Mouse (Mus musculus): ENCODE data around the gene Ccn6. TPM values are rescaled to one million over a fixed set of nuclear protein-coding genes. Genes with fewer than 3 reads are reported as not detected.
"Not testable (repeated sequence)": the region's sequence is repeated elsewhere in the genome, so short reads cannot be mapped to it uniquely, and the experiment has no call there.

Ccn6 gene
- polyA plus RNA-seq (2016; fragmentation: Nextera tagmentation; extraction: Ambion mirVana) = 0.42 and 0.67 TPM in 2 replicates

DNA sequence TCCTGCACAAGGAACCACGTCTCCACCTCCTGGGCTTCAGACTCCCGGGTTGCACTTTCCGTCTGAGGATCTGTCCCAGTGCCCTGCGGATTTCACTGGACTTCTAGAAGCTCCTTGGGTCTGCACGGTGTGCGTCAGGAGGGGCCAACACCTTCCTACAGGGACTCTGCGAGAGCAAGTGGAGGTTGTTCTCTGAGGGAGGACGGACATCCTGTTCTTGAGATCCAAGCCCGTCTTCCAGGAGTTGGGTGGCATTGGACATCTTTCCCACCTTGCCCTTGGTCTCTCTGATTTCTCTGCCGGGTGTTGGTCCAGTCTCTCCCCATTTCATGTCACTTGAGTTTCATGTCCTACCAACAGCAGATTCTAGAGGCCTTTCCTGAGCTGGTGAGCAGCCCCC is at the start of gene Ccn6:
TSS of gene Ccn6 (minus strand) at position 101 of the 400 bp plus-strand sequence.
- Histone ChIP-seq H3K4me2 (replicated peaks) (no peak within 1 kb of the TSS), H3K4me1 (no peaks in the 10 kb centered on the region), H3K9me3 (no peaks in the 10 kb centered on the region), H3K27ac (no peak within 1 kb of the TSS), H3K27me3 (replicated peaks) (no peaks in the 10 kb centered on the region), H3K9ac (no peak within 1 kb of the TSS), H3K4me3 (no peak within 1 kb of the TSS), H3K36me3 (no peaks in the 10 kb centered on the region)
- 86% methylated on average over 10 of the region's 10 CpGs for whole genome bisulfite sequencing
- no peak for ATAC-seq (ENCODE audit: low FRiP score, low read depth)

DNA sequence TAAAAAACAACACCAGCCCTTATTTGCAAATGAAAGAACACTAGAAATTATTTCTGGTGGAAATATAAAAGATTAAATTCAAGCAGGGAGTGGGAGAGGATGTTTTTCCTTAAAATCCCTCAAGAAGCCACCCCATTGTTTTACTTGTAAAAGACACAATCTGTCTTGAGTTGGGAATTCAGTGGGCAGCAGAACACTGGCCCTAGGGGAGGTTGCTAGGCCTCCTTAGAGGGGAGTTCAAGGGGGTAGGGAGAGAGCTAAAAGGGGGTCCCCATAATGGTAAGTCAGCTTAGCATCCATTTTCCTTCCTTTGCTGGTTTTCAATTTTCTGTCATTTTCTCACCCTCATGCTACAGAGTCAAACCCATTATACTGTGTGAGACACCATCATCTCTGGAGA is 46.4 kb upstream of the Ccn6 start:
- peak; percentile 37; the same call in 1 of the 2 replicates for ATAC-seq (ENCODE audit: low FRiP score, low read depth)
- no peaks in the 10 kb centered on the region for H3K36me3 ChIP-seq
- H3K27ac ChIP-seq = no peak overlapping the region; the same call in 1 of the 2 replicates
- no peak overlapping the region for H3K4me2 ChIP-seq (replicated peaks)
- H3K27me3 ChIP-seq (replicated peaks) = no peaks in the 10 kb centered on the region
- no peak overlapping the region for H3K4me3 ChIP-seq
- peaks cover 3% of the 10 kb centered on the region; the same call in 1 of the 2 replicates for H3K9me3 ChIP-seq
- no peak overlapping the region for H3K9ac ChIP-seq
- H3K4me1 ChIP-seq = peaks cover 8% of the 10 kb centered on the region

DNA sequence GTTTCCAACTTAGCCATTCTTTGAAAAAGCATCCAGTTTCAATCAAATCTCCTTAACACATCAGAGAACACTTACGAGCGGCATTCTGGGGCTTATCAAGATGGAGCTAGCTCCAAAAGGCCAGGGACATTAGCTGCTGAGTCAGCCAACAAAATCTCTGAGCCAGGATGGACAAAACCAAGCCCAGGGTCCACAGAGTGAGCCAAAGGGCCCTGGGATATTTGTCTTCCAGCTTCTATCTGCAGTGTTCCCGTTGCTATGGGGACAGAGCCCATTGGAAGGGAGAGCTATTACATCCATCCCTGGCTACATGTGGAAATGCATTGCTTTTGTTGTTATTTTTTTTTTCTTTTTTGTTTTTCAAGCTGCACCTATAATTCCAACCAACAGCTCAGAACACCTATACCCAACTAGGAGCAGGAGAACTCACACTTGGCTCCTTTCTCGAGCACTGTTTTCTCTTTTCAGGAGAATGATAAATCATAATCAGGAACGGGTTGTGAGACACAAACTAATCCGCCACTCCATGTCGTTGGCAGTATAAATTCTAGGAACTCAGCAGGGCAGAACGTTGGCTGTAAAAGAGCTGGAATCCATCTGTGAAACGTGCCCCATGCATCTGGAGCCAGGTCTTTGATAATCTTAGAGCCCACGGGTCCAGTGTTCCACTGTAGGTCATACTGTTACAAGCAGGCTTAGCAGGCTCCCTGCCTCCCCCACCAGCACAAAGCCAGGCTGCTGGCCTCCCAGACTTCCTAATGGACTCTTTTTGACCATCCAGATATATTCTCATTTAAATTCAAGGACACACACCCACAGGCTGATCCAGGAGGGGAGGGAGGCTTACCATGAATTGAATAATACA is 45.8 kb upstream of the Ccn6 start:
- Histone ChIP-seq H3K36me3 (no peaks in the 10 kb centered on the region), H3K27me3 (replicated peaks) (no peaks in the 10 kb centered on the region), H3K9ac (no peak overlapping the region), H3K4me1 (peaks cover 8% of the 10 kb centered on the region), H3K27ac (peak overlapping the region; percentile 12; the same call in 1 of the 2 replicates), H3K9me3 (peaks cover 7% of the 10 kb centered on the region; the same call in 1 of the 2 replicates), H3K4me3 (no peak overlapping the region), H3K4me2 (replicated peaks) (peak overlapping the region; percentile 27; the same call in 1 of the 2 replicates)
- ATAC-seq (ENCODE audit: low FRiP score, low read depth) = peak; percentile 77
- 33% methylated on average over 10 of the region's 10 CpGs for WGBS

DNA sequence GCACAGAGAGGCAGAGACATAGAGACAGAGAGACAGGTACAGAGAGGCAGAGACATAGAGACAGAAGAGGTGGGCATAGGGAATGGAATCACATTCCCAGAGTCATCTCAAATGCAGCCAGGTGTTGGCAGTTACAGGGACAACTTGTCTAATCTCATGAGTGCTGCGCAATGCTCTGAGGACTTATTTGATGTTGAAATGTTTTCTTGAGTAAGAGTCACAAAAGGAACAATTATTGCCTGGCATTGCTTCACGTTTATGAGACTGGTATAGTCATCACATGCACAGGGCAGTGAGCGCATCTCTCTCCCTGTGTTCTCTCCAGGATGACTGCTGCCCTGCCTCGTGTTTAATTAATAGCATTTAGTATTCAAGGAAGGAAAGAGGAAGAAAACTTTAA is 45.1 kb upstream of the Ccn6 start:
- Histone ChIP-seq H3K9ac (no peak overlapping the region), H3K9me3 (peaks cover 12% of the 10 kb centered on the region; the same call in 1 of the 2 replicates), H3K4me2 (replicated peaks) (no peak overlapping the region), H3K4me3 (no peak overlapping the region), H3K27me3 (replicated peaks) (no peaks in the 10 kb centered on the region), H3K36me3 (no peaks in the 10 kb centered on the region), H3K27ac (no peak overlapping the region), H3K4me1 (peaks cover 8% of the 10 kb centered on the region)
- no peak for ATAC-seq (ENCODE audit: low FRiP score, low read depth)
- WGBS = 77% methylated on average over 4 of the region's 4 CpGs

DNA sequence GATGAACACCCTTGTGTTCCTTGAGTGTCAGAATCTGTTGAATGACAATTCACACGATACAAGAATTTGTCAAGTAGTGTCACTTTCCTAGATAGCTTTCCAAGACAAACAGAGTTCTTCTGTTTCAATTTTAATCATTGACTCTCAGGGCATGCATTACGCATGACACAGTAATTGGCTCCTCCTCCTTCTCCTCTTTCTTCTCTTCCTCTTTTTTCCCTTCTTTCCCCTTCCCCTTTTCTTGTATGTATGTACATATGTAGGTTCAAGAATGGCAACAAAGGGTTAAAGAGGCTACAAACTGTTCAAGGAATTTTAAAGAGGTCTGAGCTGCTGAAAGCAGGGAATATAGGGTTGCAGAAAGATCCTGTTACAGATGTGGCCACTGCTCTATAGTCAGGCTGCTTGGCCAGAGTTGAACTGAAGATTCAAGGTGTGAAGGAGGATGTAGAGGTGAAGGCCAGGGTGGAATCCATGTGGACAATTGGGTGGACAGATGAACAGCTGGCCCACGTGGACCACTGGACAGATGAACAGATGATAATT is 43.8 kb upstream of the Ccn6 start:
- Histone ChIP-seq H3K27me3 (replicated peaks) (no peaks in the 10 kb centered on the region), H3K4me2 (replicated peaks) (no peak overlapping the region), H3K9ac (no peak overlapping the region), H3K4me1 (peaks cover 8% of the 10 kb centered on the region), H3K36me3 (no peaks in the 10 kb centered on the region), H3K4me3 (no peak overlapping the region), H3K27ac (no peak overlapping the region), H3K9me3 (peaks cover 12% of the 10 kb centered on the region; the same call in 1 of the 2 replicates)
- WGBS = 84% methylated on average over 3 of the region's 3 CpGs
- ATAC-seq (ENCODE audit: low FRiP score, low read depth) = no peak

DNA sequence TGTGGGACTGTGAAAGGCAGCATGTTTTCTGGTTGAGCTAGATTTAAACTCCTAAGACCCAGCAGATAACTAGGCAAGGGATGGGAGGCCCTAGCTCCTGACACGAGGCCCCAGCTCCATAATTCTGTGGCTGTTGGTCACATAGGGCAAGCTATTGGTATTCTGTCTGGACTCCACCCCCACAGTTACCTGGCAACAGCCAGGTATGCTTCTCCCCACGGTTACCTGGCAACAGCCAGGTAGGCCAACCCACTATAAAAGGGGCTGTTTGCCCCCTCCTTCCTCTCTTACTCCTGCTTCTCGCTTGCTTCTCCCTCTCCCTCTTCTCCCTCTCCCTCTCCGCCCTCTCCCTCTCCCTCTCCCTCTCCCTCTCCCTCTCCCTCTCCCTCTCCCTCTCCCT is 38.9 kb upstream of the Ccn6 start:
- Histone ChIP-seq H3K36me3 (no peaks in the 10 kb centered on the region), H3K4me2 (replicated peaks) (no peak overlapping the region), H3K27me3 (replicated peaks) (no peaks in the 10 kb centered on the region), H3K9ac (no peak overlapping the region), H3K27ac (no peak overlapping the region), H3K4me1 (no peaks in the 10 kb centered on the region), H3K4me3 (no peak overlapping the region), H3K9me3 (0 out of 2 replicates have a peak, but pooled peaks cover 12% of the 10 kb centered on the region)
- 68% methylated on average over 4 of the region's 4 CpGs for WGBS
- no peak for ATAC-seq (ENCODE audit: low FRiP score, low read depth)

DNA sequence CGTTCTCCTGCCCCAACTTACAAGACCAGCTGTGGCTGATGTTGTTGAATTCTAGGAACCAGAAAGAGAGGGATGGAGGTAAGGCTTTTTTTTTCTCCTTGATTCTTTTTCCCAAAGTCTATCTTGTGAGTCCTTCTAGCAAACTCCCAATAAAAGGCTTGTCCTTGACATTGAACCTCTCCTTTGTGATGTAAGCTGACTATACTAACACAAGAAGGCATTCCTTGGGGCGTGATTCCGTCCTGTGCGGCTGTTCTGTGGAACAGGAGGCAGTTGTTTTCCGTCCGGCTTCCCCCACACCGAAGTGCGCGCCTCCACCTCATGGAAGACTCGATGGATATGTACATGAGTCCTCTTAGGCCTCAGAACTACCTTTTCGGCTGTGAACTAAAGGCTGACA is 34.6 kb upstream of the Ccn6 start:
- H3K27me3 ChIP-seq (replicated peaks); H3K4me2 ChIP-seq (replicated peaks); ATAC-seq (ENCODE audit: low FRiP score, low read depth); H3K4me1 ChIP-seq; H3K9me3 ChIP-seq; H3K36me3 ChIP-seq; H3K27ac ChIP-seq; H3K9ac ChIP-seq; H3K4me3 ChIP-seq: not testable (repeated sequence)
- WGBS = 90% methylated on average over 11 of the region's 11 CpGs

DNA sequence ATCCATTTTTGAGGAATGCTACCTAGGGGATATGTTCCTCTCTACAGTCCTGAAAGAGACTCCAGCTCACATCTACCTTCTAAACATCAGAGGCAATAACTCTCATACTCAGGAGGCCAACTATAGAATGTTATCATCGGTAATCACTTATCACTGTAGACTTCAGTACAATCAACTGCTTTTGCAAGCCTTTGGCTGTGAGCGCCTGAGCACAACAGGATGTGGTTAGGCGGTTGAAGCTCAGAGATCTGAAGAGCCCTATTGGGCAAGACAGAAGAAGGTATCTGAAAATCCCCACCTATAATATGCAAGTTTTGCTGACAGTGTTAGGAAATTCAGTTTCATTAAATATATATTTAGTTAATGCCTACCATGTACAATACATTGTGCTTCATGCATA is 29.1 kb upstream of the Ccn6 start:
- 92% methylated on average over 3 of the region's 3 CpGs for WGBS
- no peaks in the 10 kb centered on the region for H3K4me1 ChIP-seq
- no peak for ATAC-seq (ENCODE audit: low FRiP score, low read depth)
- H3K9ac ChIP-seq = no peak overlapping the region
- no peak overlapping the region for H3K4me2 ChIP-seq (replicated peaks)
- no peak overlapping the region for H3K4me3 ChIP-seq
- no peak overlapping the region for H3K27ac ChIP-seq
- H3K36me3 ChIP-seq = no peaks in the 10 kb centered on the region
- no peaks in the 10 kb centered on the region for H3K9me3 ChIP-seq
- no peaks in the 10 kb centered on the region for H3K27me3 ChIP-seq (replicated peaks)

DNA sequence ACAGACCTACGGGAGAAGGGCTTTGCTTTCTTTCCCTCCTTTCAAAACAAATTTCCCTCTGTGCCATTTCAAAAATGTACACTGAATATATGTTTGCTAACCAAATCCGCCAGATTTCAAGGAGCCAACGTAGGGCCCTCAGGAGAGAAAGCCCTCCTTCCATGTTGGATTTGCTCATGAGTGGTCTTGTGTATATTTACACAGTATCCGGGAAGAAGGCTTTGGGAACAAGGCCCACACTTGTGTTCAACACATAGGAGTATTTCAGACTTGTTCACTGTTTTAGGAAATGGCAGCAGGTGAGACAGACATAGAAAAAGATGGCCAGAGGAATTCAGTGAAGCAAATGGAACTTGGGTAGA is 21.9 kb upstream of the Ccn6 start:
- H3K36me3 ChIP-seq = no peaks in the 10 kb centered on the region
- no peaks in the 10 kb centered on the region for H3K9me3 ChIP-seq
- H3K4me3 ChIP-seq = no peak overlapping the region
- no peaks in the 10 kb centered on the region for H3K27me3 ChIP-seq (replicated peaks)
- H3K9ac ChIP-seq = no peak overlapping the region
- H3K27ac ChIP-seq = no peak overlapping the region
- H3K4me1 ChIP-seq = no peaks in the 10 kb centered on the region
- 85% methylated on average over 4 of the region's 4 CpGs for WGBS
- no peak overlapping the region for H3K4me2 ChIP-seq (replicated peaks)
- no peak for ATAC-seq (ENCODE audit: low FRiP score, low read depth)

DNA sequence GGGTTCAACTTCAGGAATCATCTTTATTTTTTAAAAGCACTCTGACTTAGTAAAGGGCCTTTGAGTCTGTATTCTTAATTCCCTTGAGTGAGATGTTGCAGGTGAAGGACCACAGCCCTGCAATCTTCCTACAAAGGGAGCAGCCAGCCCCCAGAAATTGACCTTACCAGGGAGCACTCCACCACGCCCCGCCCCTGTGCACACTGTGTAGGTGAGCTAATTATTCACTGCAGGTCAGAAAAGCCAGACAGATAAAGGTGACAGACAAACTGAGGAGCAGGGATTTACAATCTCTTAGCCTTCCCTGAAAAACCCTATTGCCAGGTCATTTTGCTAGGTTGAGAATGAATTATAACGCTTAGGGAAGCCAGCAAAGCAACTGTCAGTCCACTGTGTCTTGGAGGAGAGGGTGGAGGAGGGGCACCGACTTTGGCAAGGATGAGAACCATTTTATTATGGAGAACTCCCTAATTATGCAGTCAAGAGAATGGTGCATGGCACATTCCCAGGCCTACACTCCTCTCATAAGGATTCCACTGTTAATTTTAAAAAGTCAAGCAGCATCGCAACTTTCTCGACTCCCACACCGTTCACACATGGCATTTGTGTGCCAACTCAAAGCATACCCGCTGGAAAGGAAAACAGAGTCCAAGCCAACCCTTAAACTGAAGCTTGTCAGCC is 21.4 kb upstream of the Ccn6 start:
- Histone ChIP-seq H3K27ac (no peak overlapping the region), H3K36me3 (no peaks in the 10 kb centered on the region), H3K27me3 (replicated peaks) (no peaks in the 10 kb centered on the region), H3K9ac (no peak overlapping the region), H3K4me3 (no peak overlapping the region), H3K9me3 (no peaks in the 10 kb centered on the region), H3K4me1 (no peaks in the 10 kb centered on the region), H3K4me2 (replicated peaks) (no peak overlapping the region)
- 85% methylated on average over 8 of the region's 8 CpGs for WGBS
- ATAC-seq (ENCODE audit: low FRiP score, low read depth) = no peak

DNA sequence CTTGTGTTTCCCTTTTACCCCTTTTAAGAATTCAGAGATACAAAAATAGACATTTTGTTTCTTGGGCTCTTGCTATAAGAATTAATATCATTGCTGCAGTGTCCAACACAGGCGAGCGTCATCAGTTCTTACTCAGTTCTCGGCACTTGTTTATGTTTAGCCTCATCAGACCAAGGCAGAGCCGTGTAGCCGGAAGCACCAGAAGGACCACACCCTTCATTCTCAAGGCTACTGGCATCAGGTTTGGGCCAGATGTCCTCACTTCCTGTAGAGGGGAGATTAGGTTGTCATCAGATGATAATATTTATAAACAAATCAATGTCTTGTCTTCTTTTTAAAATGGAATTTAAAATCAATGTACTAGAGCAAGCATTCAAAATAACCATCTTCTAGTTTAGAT is 13.4 kb upstream of the Ccn6 start:
- Histone ChIP-seq H3K4me3 (no peak overlapping the region), H3K9me3 (no peaks in the 10 kb centered on the region), H3K27me3 (replicated peaks) (no peaks in the 10 kb centered on the region), H3K27ac (no peak overlapping the region), H3K4me2 (replicated peaks) (no peak overlapping the region), H3K36me3 (no peaks in the 10 kb centered on the region), H3K4me1 (peaks cover 15% of the 10 kb centered on the region), H3K9ac (no peak overlapping the region)
- ATAC-seq (ENCODE audit: low FRiP score, low read depth) = no peak
- WGBS = 90% methylated on average over 5 of the region's 5 CpGs

DNA sequence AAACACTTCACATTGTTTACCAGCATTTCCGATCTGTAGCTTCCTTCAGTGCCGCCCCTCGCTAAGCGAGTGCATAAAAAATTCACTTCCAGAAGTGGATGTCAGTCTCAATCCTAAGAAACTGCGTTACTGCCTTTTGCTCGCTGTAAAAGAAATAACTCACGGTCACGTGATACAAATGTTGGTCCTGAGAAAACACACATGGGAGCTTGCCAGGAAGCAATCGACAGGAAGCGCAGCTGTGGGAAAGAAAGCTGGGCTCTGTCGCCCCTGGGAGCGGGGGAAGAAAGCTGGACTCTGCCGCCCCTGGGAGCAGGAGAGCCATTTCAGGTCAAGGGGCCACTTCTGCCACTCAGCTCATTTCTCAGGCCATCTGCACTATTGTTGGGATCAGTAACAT is 9.5 kb upstream of the Ccn6 start:
- H3K27me3 ChIP-seq (replicated peaks) = no peaks in the 10 kb centered on the region
- H3K4me2 ChIP-seq (replicated peaks) = peak overlapping the region; percentile 68
- no peak overlapping the region for H3K4me3 ChIP-seq
- no peak for ATAC-seq (ENCODE audit: low FRiP score, low read depth)
- no peaks in the 10 kb centered on the region for H3K36me3 ChIP-seq
- no peak overlapping the region for H3K9ac ChIP-seq
- H3K9me3 ChIP-seq = no peaks in the 10 kb centered on the region
- WGBS = 41% methylated on average over 13 of the region's 13 CpGs
- H3K27ac ChIP-seq = no peak overlapping the region
- peaks cover 26% of the 10 kb centered on the region for H3K4me1 ChIP-seq
